Mouse (Mus musculus) gastrocnemius, postnatal 36 days (tissue): ENCODE results near the gene Vax1. TPM values are rescaled to one million over a fixed set of nuclear protein-coding genes. Genes with fewer than 3 reads are reported as not detected.

Experiments used
- total RNA-seq, 2 experiments: library from RNA; stranded (reverse); gene quantifications; 2 replicates each; pipeline ENCODE4 v1.2.3; 2021

Vax1 gene
- total RNA-seq, 2 experiments from 2014 or later, result not detected

Other genes with a start within 250 kb of the Vax1 start
- not detected for gene Eno4, start 226.6 kb downstream of the Vax1 start, total RNA-seq
- 1 to 10 TPM; 4.0 to 6.4 TPM for gene Hspa12a, start 226.4 kb downstream of the Vax1 start, total RNA-seq
- gene Shtn1, start 94.0 kb downstream of the Vax1 start, total RNA-seq, result 1 to 10 TPM in 1 of 2 experiments, under 1 TPM in 1; 0.61 to 1.1 TPM
- gene Kcnk18, start 49.2 kb upstream of the Vax1 start, total RNA-seq, result not detected
- under 1 TPM; 0.12 to 0.15 TPM for gene Slc18a2, start 90.8 kb upstream of the Vax1 start, total RNA-seq
- gene Rps12-ps3, start 152.2 kb upstream of the Vax1 start, total RNA-seq, result 100 to 1,000 TPM; 252 to 259 TPM
- 10 to 100 TPM; 10.3 to 13.3 TPM for gene Pdzd8, start 175.7 kb upstream of the Vax1 start, total RNA-seq